Mouse (Mus musculus): ENCODE data around the gene Meis3. TPM values are rescaled to one million over a fixed set of nuclear protein-coding genes. Genes with fewer than 3 reads are reported as not detected.

The Meis3 gene
- 189 and 199 TPM in 2 replicates for polyA plus RNA-seq (2012; rRNA removed)

GRCm38 (mm10) chr7:16174597-16175541 lies at the start of gene Meis3:
Gene Meis3, plus strand, starts transcription at chr7:16175090.

GRCm38 (mm10) chr7:16129421-16129845 lies 45.5 kb upstream of the Meis3 start, which contains the start of gene Slc8a2:
Gene Slc8a2, plus strand, starts transcription at chr7:16129826.

GRCm38 (mm10) chr7:16221582-16222272 lies 46.8 kb downstream of the Meis3 start, which contains the start of gene Dhx34:
Gene Dhx34, minus strand, starts transcription at chr7:16222037.

Other genes starting within 250 kb of the Meis3 start
- 150 and 158 TPM in 2 replicates for gene Nop53, start 229.0 kb upstream of the Meis3 start, polyA plus RNA-seq (2012; rRNA removed)
- gene Ehd2, start 207.5 kb upstream of the Meis3 start, polyA plus RNA-seq (2012; rRNA removed) = 5.8 and 12.8 TPM in 2 replicates
- gene Bicra, start 127.2 kb upstream of the Meis3 start, polyA plus RNA-seq (2012; rRNA removed) = 17.0 and 19.5 TPM in 2 replicates
- 0.11 and 0.13 TPM in 2 replicates for gene Zfp541, start 113.3 kb upstream of the Meis3 start, polyA plus RNA-seq (2012; rRNA removed)
- 164 and 176 TPM in 2 replicates for gene Napa, start 76.6 kb upstream of the Meis3 start, polyA plus RNA-seq (2012; rRNA removed)
- gene Kptn, start 55.2 kb upstream of the Meis3 start, polyA plus RNA-seq (2012; rRNA removed) = 38.6 and 42.9 TPM in 2 replicates
- gene Slc8a2, start 45.3 kb upstream of the Meis3 start, polyA plus RNA-seq (2012; rRNA removed) = 24.7 and 26.2 TPM in 2 replicates
- 16.8 and 17.2 TPM in 2 replicates for gene Dhx34, start 46.9 kb downstream of the Meis3 start, polyA plus RNA-seq (2012; rRNA removed)
- 0.05 and 0.08 TPM in 2 replicates for gene C5ar2, start 69.1 kb downstream of the Meis3 start, polyA plus RNA-seq (2012; rRNA removed)
- 2.7 and 3.3 TPM in 2 replicates for gene C5ar1, start 84.5 kb downstream of the Meis3 start, polyA plus RNA-seq (2012; rRNA removed)
- 42.2 and 54.9 TPM in 2 replicates for gene Inafm1, start 98.5 kb downstream of the Meis3 start, polyA plus RNA-seq (2012; rRNA removed)
- 65.9 and 81.5 TPM in 2 replicates for gene Ccdc9, start 111.7 kb downstream of the Meis3 start, polyA plus RNA-seq (2012; rRNA removed)
- gene Bbc3, start 133.3 kb downstream of the Meis3 start, polyA plus RNA-seq (2012; rRNA removed) = 22.1 TPM in 2 replicates
- 174 and 178 TPM in 2 replicates for gene Sae1, start 212.7 kb downstream of the Meis3 start, polyA plus RNA-seq (2012; rRNA removed)
- gene Zc3h4, start 225.8 kb downstream of the Meis3 start, polyA plus RNA-seq (2012; rRNA removed) = 59.9 and 65.2 TPM in 2 replicates